Mouse (Mus musculus) liver, embryonic 15.5 days (tissue): ENCODE measurements at regions not wholly inside any gene's neighbourhood (a gene's known extent, or its start where the extent isn't known, plus 50 kb on each side); places are given as distances from the start of the nearest gene placed in this dataset.

ENCODE experiments used
- ATAC-seq: fragments of 200-750 bp; cut with Nextera tagmentation; 2 replicates; pipeline ENCODE4 v1.8.0; 2017; ENCODE audit warnings: moderate number of reproducible peaks, mild to moderate bottlenecking, moderate library complexity; ENCODE audit not compliant: insufficient read depth
- H3K27ac ChIP-seq: fragments of 300-500 bp; sonication (generic); replicated peaks from 2 replicates; pipeline ENCODE4 v1.5.1; 2015; ENCODE audit warnings: mild to moderate bottlenecking, inconsistent platforms
- H3K27me3 ChIP-seq: fragments of 300-500 bp; sonication (generic); 2 replicates; pipeline ENCODE4 v1.6.1; 2015; ENCODE audit warnings: mild to moderate bottlenecking, inconsistent platforms
- H3K36me3 ChIP-seq: fragments of 300-500 bp; sonication (generic); replicated peaks from 2 replicates; pipeline ENCODE4 v1.6.1; 2015; ENCODE audit warnings: moderate library complexity, mild to moderate bottlenecking, inconsistent platforms
- H3K4me1 ChIP-seq: fragments of 300-500 bp; sonication (generic); replicated peaks from 2 replicates; pipeline ENCODE4 v1.6.1; 2015; ENCODE audit warnings: inconsistent platforms
- H3K4me2 ChIP-seq: fragments of 300-500 bp; sonication (generic); 2 replicates; pipeline ENCODE4 v1.6.1; 2015; ENCODE audit warnings: moderate library complexity, mild to moderate bottlenecking, inconsistent platforms
- H3K4me3 ChIP-seq: fragments of 300-500 bp; sonication (generic); replicated peaks from 2 replicates; pipeline ENCODE4 v1.5.1; 2015; ENCODE audit warnings: mild to moderate bottlenecking, inconsistent platforms
- H3K9ac ChIP-seq: fragments of 300-500 bp; sonication (generic); 2 replicates; pipeline ENCODE4 v1.6.1; 2015; ENCODE audit warnings: moderate library complexity, mild to moderate bottlenecking, inconsistent platforms
- H3K9me3 ChIP-seq: fragments of 300-500 bp; sonication (generic); replicated peaks from 2 replicates; pipeline ENCODE4 v1.6.1; 2016; ENCODE audit warnings: inconsistent platforms
- WGBS: fragments of 180-500 bp; shearing (Covaris S2); methylation state at CpG from one replicate; pipeline ENCODE4 v1.1.7; 2015; ENCODE audit warnings: mixed read lengths; ENCODE audit not compliant: insufficient replicate concordance; 5-methylcytosine and 5-hydroxymethylcytosine counted together

DNA sequence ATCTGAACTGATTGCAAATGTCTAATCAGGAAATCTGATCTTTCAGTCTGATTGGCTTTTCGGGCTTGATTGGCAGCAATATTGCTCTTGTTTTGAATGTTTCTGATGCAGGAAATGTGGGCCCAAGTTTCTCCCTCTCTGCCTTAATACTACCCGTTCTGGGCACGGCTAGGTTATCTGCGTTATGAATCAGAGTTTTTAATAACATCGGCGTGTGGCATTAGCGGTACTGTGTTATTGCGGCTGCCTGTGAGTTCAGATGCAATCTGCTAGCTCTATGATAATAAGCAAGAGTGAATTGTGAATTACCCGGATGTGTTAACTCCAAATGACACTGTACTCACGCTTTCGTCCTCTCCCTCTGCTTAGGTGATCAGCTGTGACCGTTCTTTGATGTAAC lies 316.2 kb upstream of the Kif2a start:
- Histone ChIP-seq H3K9ac (no peak overlapping the region), H3K27ac (no peak overlapping the region), H3K9me3 (no peaks in the 10 kb centered on the region), H3K27me3 (no peaks in the 10 kb centered on the region), H3K36me3 (no peaks in the 10 kb centered on the region), H3K4me3 (no peak overlapping the region), H3K4me1 (no peaks in the 10 kb centered on the region), H3K4me2 (no peak overlapping the region)
- WGBS: 77% methylated on average over 12 of the region's 12 CpGs
- ATAC-seq: no peak

DNA sequence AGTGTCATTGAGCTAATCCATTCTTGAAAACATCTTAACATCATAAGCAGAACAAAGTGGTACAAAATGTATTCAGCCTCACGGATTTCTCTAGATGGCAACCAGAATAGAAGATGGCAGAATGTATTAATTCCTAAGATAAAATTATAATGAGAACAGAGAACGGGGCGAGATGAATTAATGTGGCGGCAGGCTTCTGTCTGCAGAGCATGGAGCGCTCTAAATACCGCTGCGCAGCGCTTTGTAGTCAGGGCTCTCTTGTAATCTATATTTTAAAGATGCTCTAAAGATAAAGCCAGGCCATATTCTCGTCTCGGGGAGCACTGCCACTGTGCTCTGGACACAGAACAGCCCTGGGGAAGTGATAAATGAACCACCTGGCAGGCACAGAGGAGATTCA lies 315.2 kb upstream of the Kif2a start:
- Histone ChIP-seq H3K4me1 (no peaks in the 10 kb centered on the region), H3K27ac (no peak overlapping the region), H3K9ac (no peak overlapping the region), H3K27me3 (no peaks in the 10 kb centered on the region), H3K4me2 (no peak overlapping the region), H3K9me3 (no peaks in the 10 kb centered on the region), H3K4me3 (no peak overlapping the region), H3K36me3 (no peaks in the 10 kb centered on the region)
- no peak for ATAC-seq
- WGBS: 71% methylated on average over 10 of the region's 10 CpGs

DNA sequence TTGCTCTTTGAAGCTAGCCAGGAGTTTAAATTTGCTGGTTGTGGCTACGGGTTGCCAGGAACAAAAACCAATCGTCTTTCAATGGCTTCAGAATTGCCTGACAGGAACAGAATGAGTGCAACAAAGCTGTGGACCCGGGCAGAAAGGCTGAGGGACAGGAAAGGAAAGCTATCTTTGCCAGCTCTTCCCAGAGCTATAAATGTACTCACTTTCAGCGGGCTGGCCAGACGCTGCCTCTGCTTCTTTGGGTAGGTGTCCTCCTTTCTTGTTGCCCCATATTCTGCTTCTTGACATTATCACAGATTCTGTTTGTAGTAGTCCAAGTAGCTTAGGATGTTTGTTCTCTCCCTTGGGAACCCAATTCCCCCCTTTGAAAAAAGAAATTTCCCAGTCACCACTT lies 307.4 kb upstream of the Kif2a start:
- no peaks in the 10 kb centered on the region for H3K9me3 ChIP-seq
- no peak for ATAC-seq

DNA sequence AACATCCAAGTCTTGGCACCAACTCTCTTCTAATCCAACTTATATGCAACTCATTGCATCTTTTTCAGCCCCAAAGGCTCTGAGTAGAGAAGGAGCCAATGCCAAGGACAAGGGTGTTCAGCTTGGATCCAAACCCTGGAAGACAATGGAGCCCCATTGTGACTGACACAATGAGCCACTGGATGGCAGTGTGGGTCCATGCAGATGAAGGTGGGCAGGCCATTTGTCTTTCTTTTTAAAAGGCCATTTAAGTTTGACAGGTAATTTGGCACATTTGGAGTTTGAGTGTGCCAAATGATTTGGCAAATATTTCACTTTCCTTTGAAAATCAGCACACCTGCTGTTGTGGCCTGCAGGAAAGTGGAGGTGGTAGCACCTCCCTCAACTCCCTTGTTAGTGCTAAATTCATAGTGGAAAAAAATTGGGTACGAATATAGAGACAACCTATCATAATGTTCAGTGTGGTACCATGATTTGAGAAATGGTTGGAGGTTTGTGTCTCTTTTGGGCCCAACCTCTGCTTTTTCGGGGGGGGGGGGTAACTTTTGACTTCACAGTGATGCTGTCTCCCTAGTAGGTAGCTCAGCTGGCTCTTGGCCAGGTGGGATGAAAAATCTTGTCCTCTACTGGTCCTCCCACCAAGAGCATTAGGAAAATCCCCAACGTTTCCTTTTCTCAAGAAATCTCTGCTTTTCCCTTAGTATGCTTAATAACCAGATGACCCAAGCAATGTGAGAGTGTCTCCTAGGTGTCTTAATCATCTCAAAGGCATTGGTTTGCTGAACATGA lies 304.0 kb upstream of the Kif2a start:
- WGBS: 29% methylated on average over 3 of the region's 3 CpGs

More for the DNA sequence above, 307.4 kb upstream of the Kif2a start:
- Histone ChIP-seq H3K27me3 (no peaks in the 10 kb centered on the region), H3K9ac (no peak overlapping the region), H3K4me3 (no peak overlapping the region), H3K4me2 (no peak overlapping the region), H3K36me3 (no peaks in the 10 kb centered on the region), H3K27ac (no peak overlapping the region), H3K4me1 (no peaks in the 10 kb centered on the region)
- 56% methylated on average over 5 of the region's 5 CpGs for WGBS

DNA sequence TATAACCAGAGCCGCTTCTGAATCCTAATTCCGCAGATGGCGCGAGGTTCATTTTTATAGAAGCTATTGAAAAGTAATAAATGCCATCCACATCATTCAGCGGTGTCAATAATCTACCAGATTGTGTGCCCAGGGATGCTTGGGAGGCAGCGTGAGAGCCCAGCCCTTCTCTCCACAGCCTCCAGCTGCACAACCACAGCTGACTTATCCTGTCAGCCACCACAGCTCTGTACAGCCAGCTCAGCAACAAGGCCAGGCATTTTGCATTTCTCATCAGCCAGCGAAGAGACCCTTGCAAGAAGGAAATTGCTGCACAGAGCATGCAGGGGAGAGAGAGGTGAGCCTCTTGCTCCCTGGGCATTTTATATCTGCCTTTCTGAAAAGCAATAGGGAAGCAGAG lies 292.8 kb upstream of the Kif2a start:
- no peak overlapping the region for H3K27ac ChIP-seq
- no peaks in the 10 kb centered on the region for H3K9me3 ChIP-seq
- no peak for ATAC-seq
- H3K36me3 ChIP-seq: no peaks in the 10 kb centered on the region
- no peak overlapping the region for H3K9ac ChIP-seq
- no peak overlapping the region for H3K4me2 ChIP-seq
- H3K4me3 ChIP-seq: no peak overlapping the region
- 73% methylated on average over 7 of the region's 7 CpGs for WGBS
- no peaks in the 10 kb centered on the region for H3K27me3 ChIP-seq
- H3K4me1 ChIP-seq: no peaks in the 10 kb centered on the region

More for the DNA sequence above, 304.0 kb upstream of the Kif2a start:
- no peak overlapping the region for H3K4me2 ChIP-seq
- H3K27me3 ChIP-seq: no peaks in the 10 kb centered on the region
- no peak for ATAC-seq
- H3K4me3 ChIP-seq: no peak overlapping the region
- H3K36me3 ChIP-seq: no peaks in the 10 kb centered on the region
- H3K9ac ChIP-seq: no peak overlapping the region
- no peak overlapping the region for H3K27ac ChIP-seq
- H3K4me1 ChIP-seq: no peaks in the 10 kb centered on the region
- H3K9me3 ChIP-seq: no peaks in the 10 kb centered on the region

DNA sequence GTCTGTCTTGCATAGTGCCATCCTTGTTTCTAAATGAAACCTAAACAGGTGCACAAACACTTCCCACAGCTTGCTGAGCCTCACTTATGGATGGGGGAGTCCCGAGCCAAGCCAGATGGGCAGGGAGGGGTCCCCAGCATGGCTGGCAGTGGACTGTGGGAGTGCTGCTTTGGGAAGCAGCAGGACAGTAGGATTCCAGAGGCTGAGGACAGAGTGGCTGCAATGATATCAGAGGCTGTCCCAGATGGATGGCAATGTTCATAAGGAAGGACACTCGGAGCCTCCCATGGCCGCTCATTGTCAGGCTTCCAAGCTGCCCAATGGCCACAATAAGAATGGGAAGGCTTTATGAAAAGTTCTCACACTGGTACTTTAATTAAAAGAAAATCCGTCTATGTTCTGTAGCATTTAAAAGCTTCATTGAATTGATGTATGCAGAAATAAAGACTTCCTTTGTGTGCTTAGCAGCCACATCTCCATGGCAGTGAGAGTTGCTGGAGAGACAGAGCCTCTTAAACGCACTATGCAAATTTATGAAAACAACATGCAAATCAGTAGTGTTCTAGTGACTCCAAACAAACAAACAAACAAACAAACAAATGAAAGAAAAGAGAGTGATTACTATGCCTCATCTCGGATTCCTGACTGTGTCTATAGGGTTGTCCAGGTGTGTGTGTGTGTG lies 287.2 kb upstream of the Kif2a start:
- no peak for ATAC-seq
- Histone ChIP-seq H3K4me1 (no peaks in the 10 kb centered on the region), H3K36me3 (no peaks in the 10 kb centered on the region), H3K4me2 (no peak overlapping the region), H3K27me3 (no peaks in the 10 kb centered on the region), H3K4me3 (no peak overlapping the region), H3K27ac (no peak overlapping the region), H3K9ac (no peak overlapping the region), H3K9me3 (no peaks in the 10 kb centered on the region)
- WGBS: 60% methylated on average over 6 of the region's 6 CpGs

DNA sequence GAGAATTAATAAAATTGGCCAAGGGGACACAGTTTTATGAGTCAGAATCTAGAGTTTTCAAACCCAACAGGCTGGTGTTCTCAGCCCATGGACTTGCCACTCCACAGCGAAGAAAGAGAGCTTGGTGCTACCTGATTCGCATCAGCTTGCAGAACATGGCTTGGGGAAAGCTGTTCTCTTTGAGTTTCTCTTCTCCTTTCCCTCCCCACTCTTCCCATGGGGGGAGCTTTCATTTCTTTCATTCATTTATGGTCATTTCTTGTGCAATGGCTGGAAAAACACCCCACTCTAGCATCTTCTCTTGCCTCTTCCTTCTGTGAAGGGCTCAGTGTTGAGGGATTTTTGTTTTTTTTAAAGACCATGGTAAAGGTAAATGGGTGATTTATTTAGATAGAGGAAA lies 286.5 kb upstream of the Kif2a start:
- Histone ChIP-seq H3K4me3 (no peak overlapping the region), H3K36me3 (no peaks in the 10 kb centered on the region), H3K9ac (no peak overlapping the region), H3K27ac (no peak overlapping the region), H3K4me2 (no peak overlapping the region), H3K9me3 (no peaks in the 10 kb centered on the region), H3K4me1 (no peaks in the 10 kb centered on the region), H3K27me3 (no peaks in the 10 kb centered on the region)
- 69% methylated on average over 2 of the region's 2 CpGs for WGBS
- ATAC-seq: no peak

DNA sequence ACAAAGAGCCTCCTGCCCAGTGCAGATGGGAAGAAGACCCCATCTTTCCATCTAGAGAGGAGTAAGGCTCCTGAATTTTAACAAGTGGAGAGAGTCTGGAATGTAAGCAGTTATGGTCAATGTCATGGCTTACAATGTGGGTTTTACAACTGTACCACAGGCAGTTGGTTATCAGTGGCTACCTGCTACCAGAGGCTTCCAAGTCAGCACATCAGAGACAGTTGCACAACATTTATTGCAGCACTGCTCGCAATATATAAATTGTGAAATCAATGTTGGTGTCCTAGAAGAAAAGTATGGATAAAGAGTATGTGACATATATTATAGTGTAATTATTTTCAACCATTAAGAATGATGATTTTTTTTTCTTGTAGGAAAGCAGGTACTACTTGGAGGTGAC lies 285.0 kb upstream of the Kif2a start:
- Histone ChIP-seq H3K4me1 (no peaks in the 10 kb centered on the region), H3K9me3 (no peaks in the 10 kb centered on the region), H3K27me3 (no peaks in the 10 kb centered on the region), H3K36me3 (no peaks in the 10 kb centered on the region), H3K4me3 (no peak overlapping the region), H3K27ac (no peak overlapping the region), H3K9ac (no peak overlapping the region), H3K4me2 (no peak overlapping the region)
- 53% methylated on average over 1 of the region's 1 CpGs for WGBS
- no peak for ATAC-seq

DNA sequence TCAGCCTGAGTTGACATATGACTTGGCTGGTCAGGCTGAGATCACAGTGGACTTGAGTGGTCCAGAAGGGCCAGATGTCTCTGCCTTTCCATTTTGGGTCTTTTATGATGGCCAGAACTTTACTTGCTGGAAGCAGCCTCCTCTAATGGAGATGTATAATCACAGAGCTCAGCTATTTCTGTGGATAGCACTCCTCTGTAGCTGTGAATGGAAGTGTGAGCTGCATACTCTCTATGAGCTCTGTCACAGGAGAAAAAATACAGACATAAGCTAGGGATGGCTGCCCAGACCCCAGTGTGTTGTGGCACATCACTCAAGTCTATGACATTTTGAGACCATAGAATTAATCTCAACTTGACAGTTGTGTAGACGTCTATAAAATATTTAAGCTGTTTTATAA lies 284.3 kb upstream of the Kif2a start:
- H3K27ac ChIP-seq: no peak overlapping the region
- no peaks in the 10 kb centered on the region for H3K27me3 ChIP-seq
- no peak overlapping the region for H3K4me3 ChIP-seq
- H3K36me3 ChIP-seq: no peaks in the 10 kb centered on the region
- no peak overlapping the region for H3K9ac ChIP-seq
- ATAC-seq: no peak
- no peaks in the 10 kb centered on the region for H3K4me1 ChIP-seq
- no peak overlapping the region for H3K4me2 ChIP-seq
- no peaks in the 10 kb centered on the region for H3K9me3 ChIP-seq
- WGBS: 50% methylated on average over 1 of the region's 1 CpGs

DNA sequence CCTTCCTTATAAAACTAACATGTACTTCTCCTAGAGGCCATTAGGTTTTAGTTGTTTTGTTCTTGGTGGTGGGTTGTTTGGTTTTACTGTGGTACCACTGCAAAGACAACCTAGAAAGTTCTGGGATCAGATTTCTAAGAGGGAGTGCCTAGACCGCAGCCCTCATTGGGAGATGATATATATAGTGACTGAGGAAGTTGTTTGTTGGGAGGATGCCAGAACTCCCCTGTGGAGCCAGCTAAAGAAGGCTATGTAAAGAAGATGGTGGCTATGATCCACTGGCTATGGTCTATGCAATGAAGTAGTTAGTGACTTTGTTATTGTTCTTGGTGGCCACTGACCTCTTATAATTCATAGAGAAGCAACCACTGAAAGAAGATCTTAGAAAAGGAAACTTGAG lies 283.8 kb upstream of the Kif2a start:
- no peak overlapping the region for H3K4me3 ChIP-seq
- no peak for ATAC-seq
- H3K9ac ChIP-seq: no peak overlapping the region
- no peaks in the 10 kb centered on the region for H3K4me1 ChIP-seq
- H3K27ac ChIP-seq: no peak overlapping the region
- no peak overlapping the region for H3K4me2 ChIP-seq
- H3K27me3 ChIP-seq: no peaks in the 10 kb centered on the region
- 45% methylated on average over 1 of the region's 1 CpGs for WGBS
- no peaks in the 10 kb centered on the region for H3K36me3 ChIP-seq
- no peaks in the 10 kb centered on the region for H3K9me3 ChIP-seq

DNA sequence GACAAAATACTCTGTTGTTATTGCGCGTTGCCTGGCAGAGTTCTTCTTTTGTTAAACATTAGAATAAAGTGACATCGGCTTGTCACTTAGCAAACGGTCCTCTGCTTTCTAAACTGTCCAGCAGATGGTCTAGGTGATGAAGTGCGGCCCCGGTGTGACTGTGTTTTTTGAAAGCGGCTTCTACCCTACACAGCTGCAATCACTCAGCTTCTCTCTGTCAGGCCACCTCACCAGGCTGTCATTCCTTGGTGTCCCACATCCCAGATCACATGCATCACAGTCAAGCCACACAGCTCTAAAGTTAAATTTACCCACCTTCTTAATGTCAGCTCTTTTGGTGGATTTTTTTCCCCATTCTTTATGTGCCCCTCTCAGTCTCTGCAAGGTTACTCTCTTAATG lies 282.0 kb upstream of the Kif2a start:
- H3K36me3 ChIP-seq: no peaks in the 10 kb centered on the region
- no peak overlapping the region for H3K27ac ChIP-seq
- H3K4me3 ChIP-seq: no peak overlapping the region
- H3K9me3 ChIP-seq: no peaks in the 10 kb centered on the region
- H3K27me3 ChIP-seq: no peaks in the 10 kb centered on the region
- H3K4me2 ChIP-seq: no peak overlapping the region
- no peak overlapping the region for H3K9ac ChIP-seq
- 69% methylated on average over 7 of the region's 7 CpGs for WGBS
- no peak for ATAC-seq
- no peaks in the 10 kb centered on the region for H3K4me1 ChIP-seq

DNA sequence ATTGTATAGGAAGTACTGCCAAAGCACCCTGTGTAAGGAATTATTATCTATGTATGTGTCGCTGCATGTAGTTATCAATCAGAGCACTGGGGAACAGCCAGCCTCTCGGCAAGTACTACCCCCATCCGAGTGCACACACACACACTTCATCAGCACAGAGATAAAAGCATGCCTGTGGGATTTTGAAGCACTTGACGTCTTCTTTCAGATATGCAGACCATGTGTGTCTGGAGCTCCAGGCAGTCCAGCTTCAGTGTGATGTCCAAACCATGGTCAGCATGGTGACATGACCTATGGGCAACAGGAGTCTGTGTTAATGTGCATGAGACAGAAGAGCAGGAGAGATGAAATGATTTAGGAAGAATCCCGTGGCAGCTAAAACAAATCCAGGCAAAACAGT lies 281.4 kb upstream of the Kif2a start:
- WGBS: 49% methylated on average over 5 of the region's 5 CpGs
- no peaks in the 10 kb centered on the region for H3K27me3 ChIP-seq

More for the DNA sequence above, 281.4 kb upstream of the Kif2a start:
- H3K4me1 ChIP-seq: no peaks in the 10 kb centered on the region
- H3K4me3 ChIP-seq: no peak overlapping the region
- H3K4me2 ChIP-seq: no peak overlapping the region
- H3K9me3 ChIP-seq: no peaks in the 10 kb centered on the region
- H3K36me3 ChIP-seq: no peaks in the 10 kb centered on the region
- ATAC-seq: no peak
- H3K27ac ChIP-seq: no peak overlapping the region
- H3K9ac ChIP-seq: no peak overlapping the region
